Mouse (Mus musculus) gastrocnemius, adult 2 months (tissue): ENCODE data around the gene Aldoc. TPM values are rescaled to one million over a fixed set of nuclear protein-coding genes. Genes with fewer than 3 reads are reported as not detected.

Source experiments
- DNase-seq: peaks from one replicate; pipeline ENCODE4 v3.0.0; 2022
- H3K27ac ChIP-seq: fragments of 200-600 bp; 2 replicates; pipeline ENCODE4 v1.8.1; 2022; ENCODE audit warnings: mild to moderate bottlenecking
- H3K4me3 ChIP-seq: fragments of 200-600 bp; 2 replicates; pipeline ENCODE4 v1.8.1; 2022; ENCODE audit warnings: mild to moderate bottlenecking, moderate library complexity
- CTCF ChIP-seq: fragments of 200-600 bp; IDR thresholded peaks from 2 replicates; pipeline ENCODE4 v1.8.1; 2022; ENCODE audit warnings: antibody characterized with exemption, mild to moderate bottlenecking, moderate library complexity
- intact Hi-C: fragments of 180-260 bp; cut with DNase I; formaldehyde crosslinking; loops from one replicate; pipeline ENCODE4 v1.15.1; 2025
- total RNA-seq, 2 experiments: library from RNA; stranded (reverse); gene quantifications; 2 replicates each; pipeline ENCODE4 v1.2.3; 2021

The Aldoc gene
- total RNA-seq, 2 experiments from 2014 or later, result 1.6 to 2.7 TPM

DNA sequence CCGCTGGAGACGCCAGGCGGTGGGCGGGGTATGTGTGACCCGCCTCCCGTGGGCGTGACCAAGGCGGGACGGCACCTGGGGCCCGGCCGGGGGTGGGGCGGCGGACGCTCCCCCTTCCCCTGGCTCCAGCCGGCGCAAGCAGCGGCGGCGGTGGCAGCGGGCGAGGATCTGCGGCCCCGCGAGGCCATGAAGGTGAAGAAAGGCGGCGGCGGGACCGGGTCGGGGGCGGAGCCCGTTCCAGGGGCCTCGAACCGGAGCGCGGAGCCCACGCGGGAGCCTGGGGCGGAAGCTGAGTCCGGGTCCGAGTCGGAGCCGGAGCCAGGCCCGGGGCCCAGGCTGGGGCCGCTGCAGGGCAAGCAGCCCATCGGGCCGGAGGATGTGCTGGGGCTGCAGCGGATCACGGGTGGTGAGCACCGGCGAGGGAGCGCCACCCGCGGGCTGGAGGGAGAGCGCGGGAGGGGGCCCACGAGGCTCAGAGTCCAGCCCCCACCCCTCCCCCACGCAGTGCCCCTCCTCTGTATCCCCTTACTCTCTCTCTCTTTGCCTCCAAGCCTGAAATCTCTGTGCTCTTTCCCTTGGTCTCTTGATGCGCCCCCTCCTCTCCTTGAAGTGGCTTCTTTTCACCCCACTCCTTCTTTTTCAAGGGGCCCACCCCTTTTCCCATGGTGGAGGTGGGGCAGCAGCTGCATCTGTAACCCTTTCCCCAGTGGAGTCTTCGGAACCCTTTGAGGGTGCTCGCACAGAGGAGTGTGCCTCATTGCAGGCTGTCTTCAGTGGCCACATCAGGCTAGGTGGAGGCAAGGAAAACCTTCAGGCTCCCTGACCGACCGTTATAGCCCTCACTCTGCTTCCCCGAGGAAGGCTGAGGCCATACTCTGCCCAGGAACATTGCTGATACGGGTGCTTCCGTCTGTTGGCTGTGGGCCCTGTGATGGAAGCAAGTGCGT is 20.9 kb downstream of the Aldoc start, which contains the start of gene Unc119:
Unc119 (plus strand) TSS at position 102 of the 947 bp plus-strand sequence.
- DNase-seq, result peak; percentile 88
- peak within 1 kb of the TSS; percentile 96 for H3K4me3 ChIP-seq
- intact Hi-C loops, result no loop called here
- H3K27ac ChIP-seq, result peak within 1 kb of the TSS; percentile 86
- no peak for TF ChIP-seq CTCF

DNA sequence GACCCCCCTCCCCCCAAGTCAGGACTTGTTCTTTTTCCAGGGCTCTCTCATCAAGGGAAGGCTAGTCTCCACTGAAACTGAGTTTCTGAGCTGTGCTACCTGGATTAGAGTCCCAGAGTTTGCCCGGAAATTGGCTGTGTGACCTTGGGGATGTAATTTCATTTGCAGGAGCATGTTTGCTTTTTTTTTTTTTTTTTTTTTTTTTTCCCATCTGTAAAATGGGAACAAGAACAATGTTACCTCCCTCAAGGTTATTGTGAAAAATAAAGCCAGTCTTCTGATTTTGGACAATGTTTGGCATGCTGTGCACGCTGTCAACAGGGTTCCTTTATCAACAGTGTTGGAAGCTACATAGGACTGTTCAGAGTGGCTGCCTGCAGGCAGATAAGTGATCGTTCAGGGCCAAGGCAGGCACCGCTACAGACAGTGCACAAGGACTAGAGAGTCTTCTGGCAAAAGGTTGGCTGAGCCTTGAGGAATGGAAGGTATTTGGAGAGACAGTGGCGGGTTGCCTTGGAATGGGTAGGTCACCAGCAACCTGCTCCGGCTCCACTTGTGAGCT is 21.6 kb downstream of the Aldoc start:
- peak; percentile 36 for DNase-seq
- intact Hi-C loops, result no loop called here
- Histone ChIP-seq H3K4me3 (peak overlapping the region; percentile 96), H3K27ac (peak overlapping the region; percentile 86)
- no peak for TF ChIP-seq CTCF

DNA sequence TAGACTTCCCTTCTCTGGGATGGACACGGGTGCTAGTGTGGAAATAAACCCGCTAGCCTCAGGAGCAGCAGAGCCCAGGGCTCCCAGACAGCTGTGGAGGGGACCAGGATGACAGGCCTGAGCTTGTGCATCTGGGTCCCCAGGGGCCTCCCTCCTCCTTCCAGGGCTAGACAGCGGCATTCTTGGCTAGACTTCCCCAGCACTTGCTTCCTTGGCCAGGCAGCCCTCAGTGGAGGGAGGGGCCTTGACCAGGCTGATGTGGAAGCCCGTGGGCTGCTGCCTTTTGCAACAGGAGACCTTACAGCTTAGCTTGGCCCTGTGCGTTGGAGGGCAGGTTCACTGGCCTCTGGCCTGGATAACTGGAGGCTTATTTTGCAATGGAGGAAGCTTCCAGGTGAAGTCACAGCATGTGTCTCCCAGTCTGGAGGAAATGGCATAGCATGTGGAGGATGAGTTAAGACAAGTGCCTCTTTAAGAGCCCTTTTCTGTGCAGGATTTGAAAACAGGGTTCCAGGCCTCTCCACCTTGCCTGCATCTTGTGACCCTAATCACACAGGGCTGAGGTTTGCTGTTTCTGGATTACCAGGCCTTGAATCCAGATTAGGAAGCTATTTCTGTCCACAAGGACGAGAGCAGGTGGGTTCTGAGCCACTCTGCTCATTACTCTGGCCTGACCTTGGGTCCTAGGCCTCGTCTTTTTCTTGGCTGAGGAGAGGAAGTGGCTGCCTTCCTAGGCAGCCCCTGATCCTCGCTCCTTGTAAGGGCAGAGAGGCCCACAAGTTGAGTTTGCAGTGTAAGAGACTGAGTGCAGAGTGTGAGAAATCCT is 22.3 kb downstream of the Aldoc start:
- peak; percentile 89 for DNase-seq
- peak overlapping the region; percentile 96 for H3K4me3 ChIP-seq
- H3K27ac ChIP-seq, result peak overlapping the region; percentile 86
- intact Hi-C loops, result loop anchor here (5.0 kb wide), 1 partner anchor 68 kb away; no protein-coding TSS in a partner anchor
- TF ChIP-seq CTCF, result no peak

DNA sequence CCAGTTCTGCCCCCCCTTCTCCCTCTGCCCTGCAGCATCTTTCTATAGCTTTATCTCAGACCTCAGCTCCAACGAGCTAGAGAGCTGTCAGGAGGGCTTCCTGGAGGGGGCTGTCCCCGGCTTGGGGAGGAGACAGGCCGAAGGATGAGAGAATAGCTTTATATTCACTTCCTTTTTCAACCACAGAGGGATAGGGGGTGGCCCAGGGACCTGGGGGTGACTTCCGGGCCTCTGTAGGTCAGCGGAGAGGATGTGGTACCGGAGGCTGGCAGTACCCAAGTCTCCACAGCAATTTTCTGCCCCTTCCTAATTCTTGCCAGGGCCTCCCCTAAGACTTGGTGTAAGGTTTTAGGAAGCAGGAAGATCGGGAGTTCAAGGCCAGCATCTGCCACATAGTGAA is 23.0 kb downstream of the Aldoc start:
- TF ChIP-seq CTCF, result no peak
- intact Hi-C loops, result loop anchor here (2.0 to 5.0 kb wide), 2 partner anchors 68 to 83 kb away; no protein-coding TSS in a partner anchor
- no peak for DNase-seq
- Histone ChIP-seq H3K4me3 (no peak overlapping the region), H3K27ac (peak overlapping the region; percentile 86)

DNA sequence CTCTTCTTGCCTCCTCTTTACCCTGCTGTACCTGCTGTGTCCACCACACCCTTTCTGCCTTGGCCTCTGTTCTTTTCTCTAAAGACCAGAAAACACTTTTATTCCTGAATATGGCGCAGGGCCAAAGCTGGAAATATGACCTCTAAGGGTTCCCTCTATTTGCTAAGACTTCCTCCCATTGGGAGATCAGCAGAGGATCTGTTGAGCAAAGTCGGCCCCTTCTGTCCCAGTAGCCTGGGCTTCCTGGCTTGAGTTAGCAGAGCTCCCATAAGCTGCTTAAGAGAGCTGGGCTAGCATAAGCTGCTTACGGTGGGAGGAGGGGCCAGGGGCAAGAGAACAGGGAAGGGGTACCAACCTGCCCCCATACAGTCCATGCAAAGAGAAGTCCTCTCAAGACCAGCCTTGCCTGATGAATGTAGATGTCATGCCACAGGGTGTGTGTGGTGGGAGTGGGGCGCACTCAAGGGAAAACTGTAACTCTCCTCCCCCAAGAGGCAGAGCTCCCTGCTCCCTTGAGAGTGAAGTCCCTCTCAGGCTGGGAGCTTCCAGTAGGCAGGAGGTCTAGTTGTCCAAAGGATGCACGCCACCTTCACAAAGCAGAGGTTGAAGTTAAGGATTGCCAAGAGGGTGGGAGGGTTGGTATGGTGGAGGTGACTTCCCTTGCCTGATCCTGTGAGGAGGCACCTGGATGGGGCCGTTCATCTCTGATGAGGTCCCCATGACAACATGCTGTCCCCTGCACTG is 23.7 kb downstream of the Aldoc start:
- no peak for DNase-seq
- H3K27ac ChIP-seq, result peak overlapping the region; percentile 86
- H3K4me3 ChIP-seq, result no peak overlapping the region
- intact Hi-C loops, result loop anchor here (2.0 to 5.0 kb wide), 2 partner anchors 69 to 84 kb away; no protein-coding TSS in a partner anchor
- TF ChIP-seq CTCF, result no peak

DNA sequence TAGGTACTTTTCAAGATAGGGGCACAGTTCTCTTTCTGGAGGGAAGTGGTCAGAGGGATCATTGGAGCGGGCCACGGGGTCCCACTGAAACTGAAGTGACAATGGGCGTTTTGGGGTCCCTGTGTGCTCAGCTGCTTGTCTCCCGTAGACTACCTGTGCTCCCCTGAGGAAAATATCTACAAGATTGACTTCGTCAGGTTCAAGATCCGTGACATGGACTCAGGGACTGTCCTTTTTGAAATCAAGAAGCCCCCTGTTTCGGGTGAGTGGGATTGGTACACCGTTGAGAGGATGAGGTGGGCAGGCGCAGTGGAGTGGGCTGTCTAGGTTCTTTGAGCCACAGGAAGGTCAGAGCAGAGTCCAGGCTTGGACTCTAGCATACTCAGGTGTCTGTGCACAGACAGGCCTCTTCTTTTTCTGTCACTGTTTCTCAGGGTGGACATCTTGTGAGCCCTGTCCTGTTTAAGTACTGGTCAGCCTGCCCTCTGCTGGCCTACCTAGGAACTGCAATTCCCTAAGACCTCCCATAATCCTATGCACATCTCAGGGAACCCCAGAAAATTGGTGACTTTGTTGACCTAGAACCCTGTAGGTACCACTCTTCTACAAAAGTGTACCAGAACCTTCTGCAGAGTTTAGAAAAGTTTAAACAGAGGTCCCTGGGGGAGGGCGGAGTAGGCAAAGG is 24.4 kb downstream of the Aldoc start:
- H3K27ac ChIP-seq, result peak overlapping the region; percentile 86; the same call in 1 of the 2 replicates
- H3K4me3 ChIP-seq, result no peak overlapping the region
- DNase-seq, result peak; percentile 81
- intact Hi-C loops, result loop anchor here (2.0 to 5.0 kb wide), 2 partner anchors 70 to 84 kb away; no protein-coding TSS in a partner anchor
- TF ChIP-seq CTCF, result peak; percentile 95

DNA sequence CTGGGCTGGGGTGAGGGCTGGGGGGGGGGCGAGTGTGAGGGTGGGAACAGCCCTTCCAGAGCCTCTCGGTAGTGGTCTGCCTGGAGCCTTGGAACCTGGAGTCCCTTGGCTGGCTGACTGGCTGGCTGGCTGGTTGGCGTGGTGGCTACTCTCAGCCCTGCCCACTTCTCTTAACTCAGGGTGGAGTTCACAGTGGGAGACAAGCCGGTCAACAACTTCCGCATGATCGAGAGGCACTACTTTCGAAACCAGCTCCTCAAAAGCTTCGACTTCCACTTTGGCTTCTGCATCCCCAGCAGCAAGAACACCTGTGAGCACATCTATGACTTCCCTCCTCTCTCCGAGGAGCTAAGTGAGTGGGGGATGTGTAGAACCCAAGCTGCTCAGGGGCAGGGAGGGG is 25.1 kb downstream of the Aldoc start:
- H3K4me3 ChIP-seq, result no peak overlapping the region
- intact Hi-C loops, result loop anchor here (2.0 to 5.0 kb wide), 2 partner anchors 71 to 85 kb away; no protein-coding TSS in a partner anchor
- peak; percentile 45 for DNase-seq
- peak overlapping the region; percentile 86; the same call in 1 of the 2 replicates for H3K27ac ChIP-seq
- TF ChIP-seq CTCF, result no peak

DNA sequence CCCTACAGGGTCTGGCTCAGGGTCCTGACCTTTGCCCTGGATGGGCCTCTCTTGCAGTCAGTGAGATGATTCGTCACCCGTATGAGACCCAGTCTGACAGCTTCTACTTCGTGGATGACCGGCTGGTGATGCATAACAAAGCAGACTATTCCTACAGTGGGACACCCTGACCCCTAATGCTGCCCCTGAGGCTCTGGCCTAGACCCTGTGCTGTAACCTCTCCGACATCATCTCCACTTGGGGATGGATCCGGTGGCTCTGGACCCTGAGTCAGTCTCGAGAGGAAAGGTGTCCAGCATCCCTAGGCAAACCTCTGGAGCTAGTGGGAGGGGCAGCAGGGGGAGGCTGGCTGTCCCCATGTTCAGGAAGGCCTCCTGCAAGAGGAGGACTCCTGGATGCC is 25.7 kb downstream of the Aldoc start:
- intact Hi-C loops, result loop anchor here (5.0 kb wide), 1 partner anchor 71 kb away; no protein-coding TSS in a partner anchor
- no peak for DNase-seq
- Histone ChIP-seq H3K4me3 (no peak overlapping the region), H3K27ac (no peak overlapping the region)
- no peak for TF ChIP-seq CTCF

DNA sequence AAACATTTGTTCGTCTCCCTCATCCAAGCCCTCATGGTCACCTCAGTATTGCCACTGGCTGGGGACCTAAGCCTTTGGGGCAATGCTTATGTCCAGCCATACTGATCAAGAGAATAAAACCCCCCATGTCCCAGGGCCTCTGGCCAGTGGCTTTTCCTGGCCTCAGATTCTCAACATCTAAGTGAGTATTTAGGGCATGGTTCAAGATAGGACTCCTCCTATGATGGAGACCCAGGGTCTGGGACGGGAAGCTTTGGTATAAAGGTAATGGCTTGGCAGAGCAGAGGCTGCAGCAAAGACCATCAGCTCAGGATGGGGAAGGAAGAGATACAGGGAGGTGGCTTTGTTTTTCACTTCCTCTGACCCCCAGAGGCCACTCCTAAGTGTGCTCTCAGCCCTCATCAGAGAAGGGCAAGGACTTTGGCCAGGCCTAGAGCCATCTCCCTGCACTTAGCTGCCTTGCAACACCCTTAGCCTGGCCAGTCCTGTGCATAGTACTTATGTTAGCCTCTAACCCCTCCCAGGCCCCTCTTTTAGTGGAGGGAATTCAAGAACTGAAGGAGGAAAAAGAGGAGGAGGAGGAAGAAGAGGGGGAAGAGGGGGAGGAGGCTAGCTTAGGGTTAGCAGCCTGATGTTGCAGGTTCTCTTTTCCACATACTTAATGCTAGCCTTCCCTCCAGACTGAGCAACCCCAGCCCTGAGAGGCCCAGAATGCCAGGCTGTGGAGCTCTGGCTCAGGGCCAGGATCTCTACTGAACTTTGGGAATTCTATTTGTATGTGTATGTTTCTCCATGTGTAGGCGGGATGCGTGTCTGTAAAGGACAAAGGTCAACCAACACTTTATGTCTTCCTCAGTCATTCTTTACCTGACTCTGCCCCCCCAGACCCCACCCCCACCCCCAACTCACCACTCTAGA is 26.9 kb downstream of the Aldoc start:
- no peak overlapping the region for H3K4me3 ChIP-seq
- no peak overlapping the region for H3K27ac ChIP-seq
- DNase-seq, result no peak
- intact Hi-C loops, result loop anchor here (5.0 kb wide), 1 partner anchor 72 kb away; no protein-coding TSS in a partner anchor
- no peak for TF ChIP-seq CTCF

DNA sequence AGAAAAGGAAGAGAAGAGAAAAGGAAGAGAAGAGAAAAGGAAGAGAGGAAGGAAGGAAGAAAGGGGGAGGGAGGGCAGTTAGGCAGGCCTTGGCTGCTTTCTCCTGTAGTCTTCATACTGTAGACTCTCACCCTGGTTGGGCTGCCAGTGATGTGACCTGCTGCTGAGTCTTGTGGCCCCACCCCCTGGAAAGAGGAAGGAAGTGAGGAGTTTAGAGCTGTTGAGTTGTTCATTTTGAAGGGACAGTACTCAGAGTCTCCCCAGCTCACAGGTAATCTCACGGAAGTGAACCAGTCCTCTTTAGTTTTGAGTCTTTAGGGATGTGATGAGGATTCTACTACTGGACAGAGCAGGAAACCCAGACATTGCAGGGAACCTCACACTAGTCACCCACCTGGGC is 30.3 kb downstream of the Aldoc start:
- no peak for DNase-seq
- intact Hi-C loops, result no loop called here
- Histone ChIP-seq H3K27ac (no peak overlapping the region), H3K4me3 (no peak overlapping the region)
- no peak for TF ChIP-seq CTCF
